Mouse (Mus musculus) C2C12 (cell line): ENCODE data around the gene Sez6.

Source experiments
- CEBPB ChIP-seq: IDR thresholded peaks from one replicate; pipeline ENCODE4 v1.6.1; 2011; ENCODE audit warnings: low read depth, mild to moderate bottlenecking, control low read depth, moderate library complexity
- CTCF ChIP-seq: IDR thresholded peaks from one replicate; pipeline ENCODE4 v1.5.1; 2011; ENCODE audit not compliant: control insufficient read depth, insufficient read depth, insufficient read length
- MAX ChIP-seq: IDR thresholded peaks from one replicate; pipeline ENCODE4 v1.6.1; 2011; ENCODE audit warnings: mild to moderate bottlenecking, control low read depth
- MYOD1 ChIP-seq: IDR thresholded peaks from one replicate; pipeline ENCODE4 v1.6.1; 2011; ENCODE audit warnings: low read depth; ENCODE audit not compliant: control insufficient read depth, insufficient read length
- MYOG ChIP-seq: IDR thresholded peaks from one replicate; pipeline ENCODE4 v1.6.1; 2011; ENCODE audit not compliant: control insufficient read depth, insufficient read length; ENCODE audit errors: extremely low read depth
- USF1 ChIP-seq: IDR thresholded peaks from one replicate; pipeline ENCODE4 v1.6.1; 2011; ENCODE audit warnings: low read depth, mild to moderate bottlenecking, control low read depth, moderate library complexity

DNA sequence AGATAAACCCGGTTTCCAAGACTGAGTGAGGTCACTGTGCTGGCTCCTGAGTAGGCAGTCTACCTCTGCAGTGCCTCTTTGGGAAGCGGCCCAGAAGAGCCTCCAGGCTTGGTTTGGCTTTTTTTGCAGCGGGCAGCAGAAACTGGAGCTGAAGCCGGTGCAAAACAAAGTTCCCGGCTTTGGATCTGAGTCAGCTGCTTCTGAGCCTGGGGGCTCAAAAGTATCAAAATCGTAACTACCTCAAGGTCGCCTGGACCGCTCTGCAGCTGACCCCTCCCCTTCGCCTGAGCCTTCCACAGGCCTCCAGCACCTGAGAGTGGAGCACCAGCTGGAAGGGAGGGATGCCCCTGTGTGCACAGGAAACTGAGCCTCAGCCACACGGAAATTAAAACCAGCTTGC, 13.4 kb upstream of the Sez6 start:
- TF ChIP-seq CTCF (no peak), USF1 (no peak), CEBPB (no peak), MAX (no peak), MYOD1 (no peak), MYOG (no peak)
